Mouse (Mus musculus) intestine, embryonic 16.5 days (tissue): ENCODE results near the gene Zfp94. TPM values are rescaled to one million over a fixed set of nuclear protein-coding genes. Genes with fewer than 3 reads are reported as not detected.

Experiments
- microRNA-seq: library from miRNA; unstranded; fragments of <30 nt; microRNA quantifications from one replicate; pipeline ENCODE4, GENCODE M21; 2016
- polyA plus RNA-seq: library from polyadenylated mRNA; unstranded; fragments of >200 nt; fragmentation: Nextera tagmentation; extraction: Ambion mirVana; gene quantifications from 2 replicates; pipeline ENCODE4 v1.2.1, GENCODE M21; 2015

Gene Zfp94
- polyA plus RNA-seq, 1 experiment from 2014 or later, result 7.3 TPM

Small RNA genes lying within 50 kb of the gene (microRNA-seq; reads per million reads assigned to microRNA genes)
- gene Gm27592, result not detected

Other genes with a start within 250 kb of the Zfp94 start
- gene Zfp180, start 234.7 kb downstream of the Zfp94 start, polyA plus RNA-seq, result 13.2 and 15.0 TPM in 2 replicates
- 4.3 and 5.3 TPM in 2 replicates for gene Zfp112, start 204.4 kb downstream of the Zfp94 start, polyA plus RNA-seq
- 12.0 and 13.6 TPM in 2 replicates for gene Zfp235, start 182.5 kb downstream of the Zfp94 start, polyA plus RNA-seq
- gene Zfp114, start 141.6 kb downstream of the Zfp94 start, polyA plus RNA-seq, result 2.5 and 3.4 TPM in 2 replicates
- 6.7 and 8.2 TPM in 2 replicates for gene Zfp111, start 105.2 kb downstream of the Zfp94 start, polyA plus RNA-seq
- gene Zfp109, start 79.1 kb downstream of the Zfp94 start, polyA plus RNA-seq, result 3.7 TPM in 2 replicates
- gene Zfp108, start 61.9 kb downstream of the Zfp94 start, polyA plus RNA-seq, result 2.4 and 2.9 TPM in 2 replicates
- gene Zfp93, start 46.2 kb downstream of the Zfp94 start, polyA plus RNA-seq, result 5.4 and 6.8 TPM in 2 replicates
- gene Zfp61, start 15.4 kb downstream of the Zfp94 start, polyA plus RNA-seq, result 18.7 and 21.7 TPM in 2 replicates
- not detected in 2 replicates for gene Tescl, start 17.3 kb upstream of the Zfp94 start, polyA plus RNA-seq
- gene Lypd5, start 32.5 kb upstream of the Zfp94 start, polyA plus RNA-seq, result 0.10 TPM in 1 of 2 replicates, not detected in the other
- gene Kcnn4, start 53.6 kb upstream of the Zfp94 start, polyA plus RNA-seq, result 2.5 and 4.3 TPM in 2 replicates
- 20.4 and 22.0 TPM in 2 replicates for gene Smg9, start 83.0 kb upstream of the Zfp94 start, polyA plus RNA-seq
- gene Irgc1, start 135.6 kb upstream of the Zfp94 start, polyA plus RNA-seq, result 0.07 TPM in 1 of 2 replicates, not detected in the other
- 8.0 and 9.7 TPM in 2 replicates for gene Plaur, start 145.8 kb upstream of the Zfp94 start, polyA plus RNA-seq
- gene Cadm4, start 165.4 kb upstream of the Zfp94 start, polyA plus RNA-seq, result 1.2 and 1.5 TPM in 2 replicates
- 26.3 and 26.6 TPM in 2 replicates for gene Zfp428, start 190.3 kb upstream of the Zfp94 start, polyA plus RNA-seq
- gene AC161166.1, start 195.8 kb upstream of the Zfp94 start, polyA plus RNA-seq, result 0.13 and 0.20 TPM in 2 replicates
- gene Irgq, start 214.0 kb upstream of the Zfp94 start, polyA plus RNA-seq, result 3.3 and 4.1 TPM in 2 replicates
- gene Pinlyp, start 229.5 kb upstream of the Zfp94 start, polyA plus RNA-seq, result 0.16 TPM in 1 of 2 replicates, not detected in the other
- 79.8 and 88.1 TPM in 2 replicates for gene Xrcc1, start 229.6 kb upstream of the Zfp94 start, polyA plus RNA-seq